Mouse (Mus musculus): ENCODE measurements around the gene Tmem235. TPM values are rescaled to one million over a fixed set of nuclear protein-coding genes. Genes with fewer than 3 reads are reported as not detected.

Gene Tmem235
- polyA plus RNA-seq (2014; fragmentation: Illumina TruSeq; extraction: RNeasy Lipid Tissue Mini Kit (QIAGEN cat#74804)): not detected

GRCm38 (mm10) chr11:117860601-117861000 is at the start of gene Tmem235:
Tmem235 (plus strand) TSS chr11:117860752.

GRCm38 (mm10) chr11:117825333-117826101 is 35.0 kb upstream of the Tmem235 start, which contains the start of the genes Afmid and Tk1:
Afmid (plus strand) TSS chr11:117825924.
Tk1 (minus strand) TSS chr11:117826092.

GRCm38 (mm10) chr11:117848985-117849671 is 11.4 kb upstream of the Tmem235 start, which contains the start of gene Birc5:
Birc5 (plus strand) TSS chr11:117849251.

DNA sequence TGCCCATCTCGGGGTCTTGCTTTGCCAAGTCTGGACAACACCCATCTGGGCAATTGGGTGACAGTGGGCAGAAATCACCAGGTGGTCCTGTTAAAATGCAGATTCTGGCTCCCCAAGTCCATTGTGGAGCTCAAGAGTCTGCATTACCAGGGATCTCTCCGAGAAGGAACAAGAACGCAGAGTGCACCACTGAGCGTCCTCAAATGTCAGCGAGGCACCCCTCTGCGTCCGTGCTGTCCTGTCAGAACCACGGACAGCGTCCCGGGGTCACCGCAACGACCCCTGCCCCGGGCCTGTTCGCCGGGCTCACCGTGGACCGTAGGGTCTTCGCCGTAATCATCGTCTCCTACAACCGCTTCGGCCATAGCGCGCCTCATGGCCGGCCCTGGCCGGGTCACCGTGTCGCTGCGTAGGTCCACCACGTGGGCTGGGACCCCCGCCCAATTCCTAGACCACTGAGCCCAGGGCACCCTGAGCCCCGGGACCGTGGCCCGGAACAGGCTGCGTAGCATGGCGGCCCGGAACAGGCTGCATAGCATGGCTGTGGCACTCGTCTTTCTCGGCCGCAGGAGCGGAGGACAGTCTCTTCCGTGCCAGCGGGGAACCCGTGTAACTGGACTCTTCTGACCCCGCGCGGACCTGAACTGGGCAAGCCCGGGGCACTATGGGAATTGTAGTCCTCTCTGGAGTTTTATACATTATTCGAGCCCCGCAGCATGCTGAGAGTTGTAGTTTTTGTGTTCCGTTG is 12.5 kb downstream of the Tmem235 start, which contains the start of gene Tha1:
Gene Tha1 (minus strand): TSS at position 621 of the 748 bp plus-strand sequence.

Other genes with a start within 250 kb of the Tmem235 start
- 12.9 TPM for gene Tnrc6c, start 206.5 kb upstream of the Tmem235 start, polyA plus RNA-seq (2014; fragmentation: Illumina TruSeq; extraction: RNeasy Lipid Tissue Mini Kit (QIAGEN cat#74804))
- 0.23 TPM for gene Tmc8, start 78.7 kb upstream of the Tmem235 start, polyA plus RNA-seq (2014; fragmentation: Illumina TruSeq; extraction: RNeasy Lipid Tissue Mini Kit (QIAGEN cat#74804))
- 0.54 TPM for gene Tmc6, start 78.6 kb upstream of the Tmem235 start, polyA plus RNA-seq (2014; fragmentation: Illumina TruSeq; extraction: RNeasy Lipid Tissue Mini Kit (QIAGEN cat#74804))
- not detected for gene 6030468B19Rik, start 63.1 kb upstream of the Tmem235 start, polyA plus RNA-seq (2014; fragmentation: Illumina TruSeq; extraction: RNeasy Lipid Tissue Mini Kit (QIAGEN cat#74804))
- gene Gm20708, start 51.1 kb upstream of the Tmem235 start, polyA plus RNA-seq (2014; fragmentation: Illumina TruSeq; extraction: RNeasy Lipid Tissue Mini Kit (QIAGEN cat#74804)): 1.8 TPM
- gene Syngr2, start 51.1 kb upstream of the Tmem235 start, polyA plus RNA-seq (2014; fragmentation: Illumina TruSeq; extraction: RNeasy Lipid Tissue Mini Kit (QIAGEN cat#74804)): 3.2 TPM
- gene Afmid, start 34.8 kb upstream of the Tmem235 start, polyA plus RNA-seq (2014; fragmentation: Illumina TruSeq; extraction: RNeasy Lipid Tissue Mini Kit (QIAGEN cat#74804)): 0.40 TPM
- gene Tk1, start 34.7 kb upstream of the Tmem235 start, polyA plus RNA-seq (2014; fragmentation: Illumina TruSeq; extraction: RNeasy Lipid Tissue Mini Kit (QIAGEN cat#74804)): not detected
- 41.2 TPM for gene Birc5, start 11.5 kb upstream of the Tmem235 start, polyA plus RNA-seq (2014; fragmentation: Illumina TruSeq; extraction: RNeasy Lipid Tissue Mini Kit (QIAGEN cat#74804))
- gene Tha1, start 12.7 kb downstream of the Tmem235 start, polyA plus RNA-seq (2014; fragmentation: Illumina TruSeq; extraction: RNeasy Lipid Tissue Mini Kit (QIAGEN cat#74804)): not detected
- gene Socs3, start 109.3 kb downstream of the Tmem235 start, polyA plus RNA-seq (2014; fragmentation: Illumina TruSeq; extraction: RNeasy Lipid Tissue Mini Kit (QIAGEN cat#74804)): 1.0 TPM
- 4.5 TPM for gene Pgs1, start 125.5 kb downstream of the Tmem235 start, polyA plus RNA-seq (2014; fragmentation: Illumina TruSeq; extraction: RNeasy Lipid Tissue Mini Kit (QIAGEN cat#74804))